ENCODE assay signal across 9 mouse cellular contexts in the genomic region with DNA sequence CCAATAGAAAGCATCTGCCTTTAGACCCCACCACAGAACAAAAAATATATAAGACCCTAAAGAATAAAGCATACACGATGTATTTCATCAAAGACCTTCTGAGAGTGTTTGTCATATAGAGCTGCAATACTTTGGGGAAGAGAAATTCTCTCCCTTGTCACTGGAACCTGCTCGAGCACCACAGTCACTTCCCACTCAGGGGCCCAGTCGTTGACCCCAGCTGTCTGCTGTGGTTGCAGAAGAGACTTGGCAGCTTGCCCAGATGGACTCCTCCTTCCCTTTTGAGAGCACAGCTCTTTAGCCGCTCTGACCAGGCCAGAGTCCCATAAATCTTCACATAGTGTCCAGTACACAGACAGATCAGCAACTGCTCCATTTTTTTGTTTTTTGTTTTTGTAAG. TPM values are rescaled to one million over a fixed set of nuclear protein-coding genes. Genes with fewer than 3 reads are reported as not detected.
DNase-seq lines count a peak whose midpoint lies in the region; ATAC-seq and TF ChIP-seq lines count a peak whose summit lies in the region.
"Had no signal": no experiment of that assay in that cellular context is flagged by ENCODE, and none has a peak within 500 bp of the region (broad histone marks: within the 10 kb centered on the region; RNA-seq: fewer than 3 reads in every experiment).

No protein-coding gene starts in this region.

- H3K36me3 ChIP-seq in thymus, adult 2 months (ENCODE audit: control insufficient read depth, insufficient read depth, low read length) = no peaks in the 10 kb centered on the region
- no peaks in the 10 kb centered on the region for H3K36me3 ChIP-seq in heart, embryonic 14.5 days (ENCODE audit: control insufficient read depth, insufficient read depth, low read length)
- H3K36me3 ChIP-seq: embryonic facial prominence, embryonic 13.5 days had no signal

- no peak overlapping the region for H3K27ac ChIP-seq in thymus, adult 2 months (ENCODE audit: control insufficient read depth, insufficient read depth, low read length)
- peak overlapping the region; percentile 96 for H3K27ac ChIP-seq in bone marrow macrophage, adult 2 months (ENCODE audit: insufficient read depth, low read depth, low read length)
- no peak overlapping the region for H3K27ac ChIP-seq in heart, embryonic 14.5 days (replicated peaks in 1 of 2; ENCODE audit: control insufficient read depth in 1 of 2, insufficient read depth in 1 of 2, low read depth in 2 of 2, low read length in 2 of 2)
- H3K27ac ChIP-seq: embryonic facial prominence, embryonic 13.5 days had no signal

- DNase-seq in thymus, postnatal 14 days = peak; percentile 8
- DNase-seq in thymus, adult 2 months = no peak
- peak; percentile 48 for DNase-seq in layer of hippocampus, adult 9-10 months (ENCODE audit: low spot score)
- peak; percentile 81 for DNase-seq in lung, postnatal 10 days
- peak; percentile 5 to 23 for DNase-seq in right cerebral cortex, postnatal 36 days (ENCODE audit: low spot score in 2 of 2)

- H3K4me3 ChIP-seq in thymus, adult 2 months (ENCODE audit: control insufficient read depth, insufficient read depth, low read length) = no peak overlapping the region
- H3K4me3 ChIP-seq in bone marrow macrophage, adult 2 months (ENCODE audit: insufficient read depth, low read length) = no peak overlapping the region
- H3K4me3 ChIP-seq in heart, embryonic 14.5 days (ENCODE audit: control insufficient read depth in 1 of 2, insufficient read depth in 1 of 2, low read depth in 1 of 2, low read length in 2 of 2) = no peak overlapping the region
- H3K4me3 ChIP-seq: embryonic facial prominence, embryonic 13.5 days had no signal

- H3K27me3 ChIP-seq in thymus, adult 2 months (ENCODE audit: control insufficient read depth, insufficient read depth, low read length) = no peaks in the 10 kb centered on the region
- H3K27me3 ChIP-seq in heart, embryonic 14.5 days (ENCODE audit: control insufficient read depth, insufficient read depth, low read length) = no peaks in the 10 kb centered on the region
- H3K27me3 ChIP-seq: embryonic facial prominence, embryonic 13.5 days had no signal

- no peak for TF ChIP-seq CTCF in thymus, adult 2 months (IDR thresholded peaks at IDR 0.05; ENCODE audit: borderline replicate concordance, control insufficient read depth, extremely low read depth, insufficient read depth, low read length, poor library complexity)
- no peak for TF ChIP-seq CTCF in bone marrow macrophage, adult 2 months (IDR thresholded peaks at IDR 0.05; ENCODE audit: low read depth, low read length)

- no peak overlapping the region for H3K9ac ChIP-seq in heart, embryonic 14.5 days (ENCODE audit: low read length)
- H3K9ac ChIP-seq: embryonic facial prominence, embryonic 13.5 days had no signal

- no peak for TF ChIP-seq POLR2A in thymus, adult 2 months (IDR thresholded peaks at IDR 0.05; ENCODE audit: control insufficient read depth, extremely low read depth, insufficient read depth, low read length, poor library complexity)
- no peak for TF ChIP-seq POLR2A in bone marrow macrophage, adult 2 months (IDR thresholded peaks at IDR 0.05; ENCODE audit: borderline replicate concordance, low read depth, low read length)

- WGBS in thymus, adult 2 months = 25% methylated on average over 4 of the region's 4 CpGs
- WGBS in heart, embryonic 14.5 days = 17% methylated on average over 4 of the region's 4 CpGs

- peak; percentile 47; the same call in 1 of the 2 replicates for ATAC-seq in heart, embryonic 14.5 days (ENCODE audit: insufficient number of reproducible peaks, insufficient read depth, low FRiP score, low read depth)
- ATAC-seq in inflammation-experienced regulatory T-cells, adult 6 months = no peak

- H3K4me1 ChIP-seq in thymus, adult 2 months (replicated peaks; ENCODE audit: control insufficient read depth, insufficient read depth, low read length) = no peaks in the 10 kb centered on the region
- peaks cover 20% of the 10 kb centered on the region for H3K4me1 ChIP-seq in bone marrow macrophage, adult 2 months (ENCODE audit: control insufficient read depth, insufficient read depth, low read length)
- H3K4me1 ChIP-seq in heart, embryonic 14.5 days (ENCODE audit: control insufficient read depth in 2 of 2, insufficient read depth in 2 of 2, low read length in 2 of 2) = peaks cover 2 to 10% of the 10 kb centered on the region in 2 experiments; a peak in 2 of 4 replicates
- H3K4me1 ChIP-seq: embryonic facial prominence, embryonic 13.5 days had no signal

- H3K4me2 ChIP-seq in heart, embryonic 14.5 days (ENCODE audit: low read length) = no peak overlapping the region
- H3K4me2 ChIP-seq: embryonic facial prominence, embryonic 13.5 days had no signal

- no peaks in the 10 kb centered on the region for H3K9me3 ChIP-seq in heart, embryonic 14.5 days (ENCODE audit: control insufficient read depth, low read length)
- H3K9me3 ChIP-seq: embryonic facial prominence, embryonic 13.5 days had no signal

RNA-seq across cellular contexts. Expression of a gene that starts 15.9 kb away (rescaled TPM):
- polyA plus RNA-seq in thymus, adult 2 months (2012; rRNA removed) = 0.52 and 0.90 TPM in 2 replicates
- 4.6 and 4.9 TPM in 2 replicates for polyA plus RNA-seq in bone marrow macrophage, adult 2 months (2012; ENCODE audit: insufficient read depth, insufficient read length, missing spikeins)
- polyA plus RNA-seq in heart, embryonic 14.5 days (2014; fragmentation: Nextera tagmentation; extraction: Ambion mirVana) = 0.05 TPM in 1 of 2 replicates, not detected in the other
- 1 to 10 TPM in 2 of 3 experiments, under 1 TPM in 1; 0.28 to 2.0 (median 1.0) TPM for polyA plus RNA-seq in inflammation-experienced regulatory T-cells, adult 6 months (2017; shearing (Covaris generic))

RNA-seq across cellular contexts. Expression of a gene that starts 59.5 kb away (rescaled TPM):
- 0.22 TPM in 1 of 2 replicates, not detected in the other for polyA plus RNA-seq in thymus, adult 2 months (2012; rRNA removed)
- 1.3 TPM in 1 of 2 replicates, not detected in the other for polyA plus RNA-seq in bone marrow macrophage, adult 2 months (2012; ENCODE audit: insufficient read depth, insufficient read length, missing spikeins)
- polyA plus RNA-seq in heart, embryonic 14.5 days (2014; fragmentation: Nextera tagmentation; extraction: Ambion mirVana) = not detected in 2 replicates
- polyA plus RNA-seq in inflammation-experienced regulatory T-cells, adult 6 months (2017; shearing (Covaris generic)) = not detected
- polyA plus RNA-seq: embryonic facial prominence, embryonic 13.5 days had no signal
